Mouse (Mus musculus) heart, embryonic 13.5 days (tissue): ENCODE data around the gene Qsox2. TPM values are rescaled to one million over a fixed set of nuclear protein-coding genes. Genes with fewer than 3 reads are reported as not detected.

Source experiments
- polyA plus RNA-seq: library from polyadenylated mRNA; unstranded; fragments of >200 nt; fragmentation: Nextera tagmentation; extraction: Ambion mirVana; gene quantifications from 2 replicates; pipeline ENCODE4 v1.2.1, GENCODE M21; 2015

Gene Qsox2
- polyA plus RNA-seq, 1 experiment from 2014 or later: 11.3 TPM

Other genes with a start within 250 kb of the Qsox2 start
- gene Ubac1, start 215.8 kb downstream of the Qsox2 start, polyA plus RNA-seq: 97.0 and 111 TPM in 2 replicates
- gene Nacc2, start 114.3 kb downstream of the Qsox2 start, polyA plus RNA-seq: 5.4 and 6.1 TPM in 2 replicates
- 0.23 TPM in 1 of 2 replicates, not detected in the other for gene Lhx3, start 29.2 kb downstream of the Qsox2 start, polyA plus RNA-seq
- 0.10 and 0.24 TPM in 2 replicates for gene Ccdc187, start 57.0 kb upstream of the Qsox2 start, polyA plus RNA-seq
- gene Gpsm1, start 78.0 kb upstream of the Qsox2 start, polyA plus RNA-seq: 37.3 TPM in 2 replicates
- 27.5 and 28.7 TPM in 2 replicates for gene Dnlz, start 114.6 kb upstream of the Qsox2 start, polyA plus RNA-seq
- 0.41 and 0.62 TPM in 2 replicates for gene Card9, start 123.4 kb upstream of the Qsox2 start, polyA plus RNA-seq
- 15.7 and 18.9 TPM in 2 replicates for gene Snapc4, start 143.1 kb upstream of the Qsox2 start, polyA plus RNA-seq
- 70.8 and 72.4 TPM in 2 replicates for gene Entr1, start 151.8 kb upstream of the Qsox2 start, polyA plus RNA-seq
- 115 and 123 TPM in 2 replicates for gene Pmpca, start 151.8 kb upstream of the Qsox2 start, polyA plus RNA-seq
- gene Inpp5e, start 171.7 kb upstream of the Qsox2 start, polyA plus RNA-seq: 13.2 and 15.5 TPM in 2 replicates
- gene Sec16a, start 207.7 kb upstream of the Qsox2 start, polyA plus RNA-seq: 12.8 and 13.8 TPM in 2 replicates